Mouse (Mus musculus): Measurements from ENCODE around the gene Ipo7. TPM values are rescaled to one million over a fixed set of nuclear protein-coding genes. Genes with fewer than 3 reads are reported as not detected.
A peak's percentile ranks its signal among the peaks of the same experiment; 100 is the strongest.

The Ipo7 gene
- polyA plus RNA-seq, 2 experiments, result 17.4 to 49.2 TPM

DNA sequence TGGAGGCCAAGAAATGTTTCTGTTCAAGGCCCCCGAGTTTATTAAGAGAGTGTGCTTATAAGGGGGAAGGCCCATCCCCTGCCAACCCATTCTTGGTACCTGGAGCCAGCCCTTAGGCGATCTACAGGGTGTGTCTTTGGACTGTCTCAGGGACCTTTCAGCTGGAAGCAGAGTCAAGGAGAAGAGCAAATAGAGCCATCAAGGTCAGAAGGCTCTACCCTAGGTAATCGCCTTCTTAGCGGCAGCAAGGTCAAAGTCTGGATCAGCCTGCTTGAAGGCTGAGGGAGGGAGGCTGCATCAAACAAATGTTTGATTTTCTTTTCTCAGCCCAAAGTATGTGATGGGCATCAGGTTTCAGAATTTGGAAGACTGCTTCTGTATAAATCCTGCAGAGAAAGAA lies 19.7 kb upstream of the Ipo7 start:
- no peaks in the 10 kb centered on the region for H3K27me3 ChIP-seq (ENCODE audit: control insufficient read depth, insufficient read depth, low read length)
- WGBS, result 80% methylated on average over 4 of the region's 4 CpGs
- no peak for DNase-seq (ENCODE audit: low spot score)
- TF ChIP-seq POLR2A (IDR thresholded peaks at IDR 0.05; ENCODE audit: borderline replicate concordance, extremely low read depth, insufficient read depth, insufficient read length), result no peak
- no peak overlapping the region for H3K27ac ChIP-seq (replicated peaks; ENCODE audit: low read depth, low read length)
- H3K4me1 ChIP-seq (ENCODE audit: control insufficient read depth, insufficient read depth, low read length), result peaks cover 7% of the 10 kb centered on the region; the same call in 1 of the 2 replicates
- H3K4me3 ChIP-seq (replicated peaks; ENCODE audit: low read length), result no peak overlapping the region
- ATAC-seq (ENCODE audit: low FRiP score, low read depth), result no peak
- no peak overlapping the region for H3K4me2 ChIP-seq (replicated peaks; ENCODE audit: low read depth, low read length, severe bottlenecking)
- H3K9me3 ChIP-seq (ENCODE audit: control insufficient read depth, low read length), result no peaks in the 10 kb centered on the region
- H3K9ac ChIP-seq (ENCODE audit: low read depth, low read length, severe bottlenecking), result no peak overlapping the region
- no peaks in the 10 kb centered on the region for H3K36me3 ChIP-seq (ENCODE audit: control insufficient read depth, insufficient read depth, low read length)

DNA sequence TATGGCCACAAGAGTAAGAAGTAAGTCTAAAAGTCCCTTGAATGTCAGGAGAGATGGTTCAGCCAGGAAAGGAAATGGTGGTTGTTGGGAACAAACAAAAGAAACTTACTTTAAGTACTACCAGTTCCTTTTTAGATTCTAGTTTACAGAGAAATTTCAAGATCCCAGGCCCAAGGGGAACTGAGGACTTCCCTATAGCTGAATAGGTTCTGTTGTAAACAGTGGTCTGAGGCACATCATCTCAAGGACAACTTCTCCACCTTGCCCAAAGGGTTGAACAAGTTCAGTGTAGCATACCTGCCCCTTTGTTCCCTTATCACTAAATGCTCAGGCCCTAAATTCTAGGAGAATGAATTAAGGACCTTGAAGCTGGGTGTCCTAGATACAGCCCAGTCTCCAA lies 16.0 kb upstream of the Ipo7 start:
- Histone ChIP-seq H3K9ac (ENCODE audit: low read depth, low read length, severe bottlenecking) (no peak overlapping the region), H3K4me3 (replicated peaks; ENCODE audit: low read length) (no peak overlapping the region), H3K27ac (replicated peaks; ENCODE audit: low read depth, low read length) (no peak overlapping the region), H3K36me3 (ENCODE audit: control insufficient read depth, insufficient read depth, low read length) (no peaks in the 10 kb centered on the region), H3K9me3 (ENCODE audit: control insufficient read depth, low read length) (no peaks in the 10 kb centered on the region), H3K4me1 (ENCODE audit: control insufficient read depth, insufficient read depth, low read length) (no peaks in the 10 kb centered on the region), H3K4me2 (replicated peaks; ENCODE audit: low read depth, low read length, severe bottlenecking) (no peak overlapping the region), H3K27me3 (ENCODE audit: control insufficient read depth, insufficient read depth, low read length) (no peaks in the 10 kb centered on the region)
- ATAC-seq (ENCODE audit: low FRiP score, low read depth) (no peak), DNase-seq (ENCODE audit: low spot score) (no peak)
- no peak for TF ChIP-seq POLR2A (IDR thresholded peaks at IDR 0.05; ENCODE audit: borderline replicate concordance, extremely low read depth, insufficient read depth, insufficient read length)

DNA sequence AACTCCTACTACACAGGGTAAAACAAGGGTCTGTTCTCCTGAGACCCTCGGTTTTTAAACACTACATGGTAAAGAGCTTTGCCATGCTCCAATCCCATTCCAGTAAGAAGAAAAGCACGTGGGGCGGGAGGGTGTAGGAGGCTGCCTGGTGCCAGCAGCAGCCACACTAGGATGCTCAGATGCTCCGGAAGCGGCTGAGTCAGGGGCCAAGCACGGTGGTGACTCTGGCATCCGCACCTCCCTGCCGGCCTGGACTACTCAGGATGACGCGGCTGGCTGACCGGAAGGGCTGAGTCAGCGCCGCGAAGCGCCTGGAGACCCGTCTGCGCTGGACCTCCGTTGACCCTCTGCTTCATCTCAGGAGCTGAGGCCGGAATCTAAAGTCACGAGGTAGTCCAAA lies 15.1 kb upstream of the Ipo7 start:
- Histone ChIP-seq H3K27me3 (ENCODE audit: control insufficient read depth, insufficient read depth, low read length) (no peaks in the 10 kb centered on the region), H3K27ac (replicated peaks; ENCODE audit: low read depth, low read length) (no peak overlapping the region), H3K4me1 (ENCODE audit: control insufficient read depth, insufficient read depth, low read length) (no peaks in the 10 kb centered on the region), H3K4me3 (replicated peaks; ENCODE audit: low read length) (no peak overlapping the region; the same call in 1 of the 2 replicates), H3K4me2 (replicated peaks; ENCODE audit: low read depth, low read length, severe bottlenecking) (peak overlapping the region; percentile 33), H3K36me3 (ENCODE audit: control insufficient read depth, insufficient read depth, low read length) (no peaks in the 10 kb centered on the region), H3K9me3 (ENCODE audit: control insufficient read depth, low read length) (no peaks in the 10 kb centered on the region), H3K9ac (ENCODE audit: low read depth, low read length, severe bottlenecking) (no peak overlapping the region)
- WGBS, result 15% methylated on average over 20 of the region's 20 CpGs
- ATAC-seq (ENCODE audit: low FRiP score, low read depth) (no peak), DNase-seq (ENCODE audit: low spot score) (no peak)
- no peak for TF ChIP-seq POLR2A (IDR thresholded peaks at IDR 0.05; ENCODE audit: borderline replicate concordance, extremely low read depth, insufficient read depth, insufficient read length)

DNA sequence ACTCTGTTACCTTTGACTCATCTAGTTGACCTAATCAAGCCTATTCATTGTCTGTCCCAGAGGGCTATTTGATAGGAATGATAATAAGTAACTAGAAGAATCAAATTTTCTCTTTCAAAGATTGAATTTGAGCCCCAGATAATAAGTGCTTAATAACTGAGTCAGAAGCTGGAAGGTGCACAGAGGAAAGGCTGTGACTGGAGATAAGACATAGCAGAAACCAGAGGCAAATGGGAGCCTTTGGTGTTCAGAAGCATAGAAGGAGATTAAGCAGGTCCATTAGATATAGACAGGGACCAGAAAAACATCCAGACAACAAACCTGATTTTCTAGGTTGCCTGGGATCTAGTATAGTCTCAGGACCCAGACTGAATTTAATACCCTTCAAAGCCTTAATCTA lies 12.1 kb upstream of the Ipo7 start:
- no peak overlapping the region for H3K4me3 ChIP-seq (replicated peaks; ENCODE audit: low read length)
- H3K27ac ChIP-seq (replicated peaks; ENCODE audit: low read depth, low read length), result no peak overlapping the region
- H3K4me1 ChIP-seq (ENCODE audit: control insufficient read depth, insufficient read depth, low read length), result no peaks in the 10 kb centered on the region
- DNase-seq (ENCODE audit: low spot score), result no peak
- H3K9ac ChIP-seq (ENCODE audit: low read depth, low read length, severe bottlenecking), result no peak overlapping the region
- H3K36me3 ChIP-seq (ENCODE audit: control insufficient read depth, insufficient read depth, low read length), result no peaks in the 10 kb centered on the region
- no peaks in the 10 kb centered on the region for H3K9me3 ChIP-seq (ENCODE audit: control insufficient read depth, low read length)
- no peak for TF ChIP-seq POLR2A (IDR thresholded peaks at IDR 0.05; ENCODE audit: borderline replicate concordance, extremely low read depth, insufficient read depth, insufficient read length)
- no peaks in the 10 kb centered on the region for H3K27me3 ChIP-seq (ENCODE audit: control insufficient read depth, insufficient read depth, low read length)
- no peak overlapping the region for H3K4me2 ChIP-seq (replicated peaks; ENCODE audit: low read depth, low read length, severe bottlenecking)
- no peak for ATAC-seq (ENCODE audit: low FRiP score, low read depth)

DNA sequence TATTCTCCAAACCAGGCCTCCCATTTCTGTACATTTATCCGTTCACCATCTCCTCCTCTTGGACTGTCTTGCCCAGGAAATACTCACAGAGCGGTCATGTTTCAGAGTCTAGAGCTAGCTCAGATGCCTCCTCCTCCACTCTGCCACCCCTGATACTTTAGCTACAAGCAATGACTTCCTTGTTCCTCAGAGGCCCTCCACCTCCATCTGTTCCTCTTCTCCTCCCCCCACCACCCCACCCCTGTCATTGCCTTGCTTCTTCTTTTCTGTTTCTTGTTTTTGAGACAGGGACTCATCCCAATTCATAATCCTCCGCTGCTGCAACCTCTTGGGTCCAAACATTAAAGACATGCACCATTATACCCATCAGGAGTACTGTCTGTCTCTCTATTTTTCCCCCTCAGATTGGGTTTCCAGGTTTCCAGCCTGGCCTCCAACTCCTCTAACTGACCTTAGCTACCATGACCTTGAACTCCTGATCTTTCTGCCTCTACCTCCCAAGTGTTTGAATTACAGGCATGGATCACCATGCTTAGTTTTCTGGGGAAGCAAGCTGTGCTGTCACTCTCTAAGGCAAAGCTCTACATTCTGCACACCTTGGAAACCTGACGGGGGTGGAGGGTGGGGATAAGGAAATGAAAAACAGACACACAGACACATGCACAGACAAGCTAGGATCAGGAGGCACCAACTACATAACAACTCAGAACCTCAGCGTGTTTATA lies 11.4 kb upstream of the Ipo7 start:
- no peak for DNase-seq (ENCODE audit: low spot score)
- H3K4me1 ChIP-seq (ENCODE audit: control insufficient read depth, insufficient read depth, low read length), result no peaks in the 10 kb centered on the region
- no peak overlapping the region for H3K4me3 ChIP-seq (replicated peaks; ENCODE audit: low read length)
- no peaks in the 10 kb centered on the region for H3K27me3 ChIP-seq (ENCODE audit: control insufficient read depth, insufficient read depth, low read length)
- H3K27ac ChIP-seq (replicated peaks; ENCODE audit: low read depth, low read length), result no peak overlapping the region
- no peak overlapping the region for H3K4me2 ChIP-seq (replicated peaks; ENCODE audit: low read depth, low read length, severe bottlenecking)
- no peaks in the 10 kb centered on the region for H3K36me3 ChIP-seq (ENCODE audit: control insufficient read depth, insufficient read depth, low read length)
- 69% methylated on average over 5 of the region's 5 CpGs for WGBS
- no peak for ATAC-seq (ENCODE audit: low FRiP score, low read depth)
- no peak overlapping the region for H3K9ac ChIP-seq (ENCODE audit: low read depth, low read length, severe bottlenecking)
- H3K9me3 ChIP-seq (ENCODE audit: control insufficient read depth, low read length), result no peaks in the 10 kb centered on the region
- no peak for TF ChIP-seq POLR2A (IDR thresholded peaks at IDR 0.05; ENCODE audit: borderline replicate concordance, extremely low read depth, insufficient read depth, insufficient read length)
